Mouse (Mus musculus) liver, embryonic 16.5 days (tissue): ENCODE data around the gene Tanc2. TPM values are rescaled to one million over a fixed set of nuclear protein-coding genes. Genes with fewer than 3 reads are reported as not detected.

Source experiments
- ATAC-seq: fragments of 200-750 bp; cut with Nextera tagmentation; 2 replicates; pipeline ENCODE4 v1.8.0; 2017; ENCODE audit warnings: low read depth, mild to moderate bottlenecking, moderate number of reproducible peaks, moderate library complexity
- H3K27ac ChIP-seq: fragments of 300-500 bp; sonication (generic); 2 replicates; pipeline ENCODE4 v1.5.1; 2014; ENCODE audit warnings: mild to moderate bottlenecking, low read length
- H3K27me3 ChIP-seq: fragments of 300-500 bp; sonication (generic); 2 replicates; pipeline ENCODE4 v1.6.1; 2014; ENCODE audit warnings: low read depth, low read length, mixed read lengths; ENCODE audit not compliant: control insufficient read depth, insufficient read depth
- H3K36me3 ChIP-seq: fragments of 300-500 bp; sonication (generic); 2 replicates; pipeline ENCODE4 v1.6.1; 2014; ENCODE audit warnings: mild to moderate bottlenecking; ENCODE audit not compliant: control insufficient read depth, insufficient read depth
- H3K4me1 ChIP-seq: fragments of 300-500 bp; sonication (generic); 2 replicates; pipeline ENCODE4 v1.6.1; 2014; ENCODE audit warnings: low read depth, low read length, mixed read lengths; ENCODE audit not compliant: control insufficient read depth
- H3K4me2 ChIP-seq: fragments of 300-500 bp; sonication (generic); 2 replicates; pipeline ENCODE4 v1.6.1; 2014; ENCODE audit warnings: low read depth, low read length, mixed read lengths
- H3K4me3 ChIP-seq: fragments of 300-500 bp; sonication (generic); 2 replicates; pipeline ENCODE4 v1.5.1; 2014; ENCODE audit warnings: low read depth, mild to moderate bottlenecking, low read length
- H3K9ac ChIP-seq: fragments of 300-500 bp; sonication (generic); 2 replicates; pipeline ENCODE4 v1.6.1; 2014; ENCODE audit warnings: low read depth, low read length
- H3K9me3 ChIP-seq: fragments of 300-500 bp; sonication (generic); replicated peaks from 2 replicates; pipeline ENCODE4 v1.6.1; 2016; ENCODE audit warnings: low read length; ENCODE audit not compliant: control insufficient read depth
- WGBS: fragments of 180-500 bp; shearing (Covaris S2); extraction: QIAGEN DNeasy Blood & Tissue Kit; methylation state at CpG from one replicate; pipeline ENCODE4 v1.1.7; 2014; ENCODE audit not compliant: insufficient replicate concordance; 5-methylcytosine and 5-hydroxymethylcytosine counted together
- polyA plus RNA-seq: library from polyadenylated mRNA; unstranded; fragments of >200 nt; fragmentation: Nextera tagmentation; extraction: Ambion mirVana; gene quantifications from 2 replicates; pipeline ENCODE4 v1.2.1, GENCODE M21; 2015

The Tanc2 gene
- polyA plus RNA-seq, 1 experiment from 2014 or later = 0.83 TPM

- H3K4me3 ChIP-seq = no peak overlapping the region
- H3K27me3 ChIP-seq = no peaks in the 10 kb centered on the region
- no peaks in the 10 kb centered on the region for H3K4me1 ChIP-seq
- no peaks in the 10 kb centered on the region for H3K36me3 ChIP-seq
- H3K9ac ChIP-seq = no peak overlapping the region
- no peak for ATAC-seq
- H3K4me2 ChIP-seq = no peak overlapping the region
- no peak overlapping the region for H3K27ac ChIP-seq
- H3K9me3 ChIP-seq = no peaks in the 10 kb centered on the region
Measured at GRCm38 (mm10) chr11:105777802-105778201, 188.0 kb downstream of the Tanc2 start.

GRCm38 (mm10) chr11:105792501-105792900, 202.7 kb downstream of the Tanc2 start:
- H3K9me3 ChIP-seq = no peaks in the 10 kb centered on the region
- H3K4me1 ChIP-seq = no peaks in the 10 kb centered on the region
- H3K4me3 ChIP-seq = no peak overlapping the region
- no peak overlapping the region for H3K9ac ChIP-seq
- ATAC-seq = no peak
- H3K36me3 ChIP-seq = no peaks in the 10 kb centered on the region
- H3K27ac ChIP-seq = no peak overlapping the region
- no peak overlapping the region for H3K4me2 ChIP-seq
- H3K27me3 ChIP-seq = no peaks in the 10 kb centered on the region

GRCm38 (mm10) chr11:105803686-105804085, 213.9 kb downstream of the Tanc2 start:
- 68% methylated on average over 3 of the region's 3 CpGs for WGBS
- Histone ChIP-seq H3K27me3 (no peaks in the 10 kb centered on the region), H3K9me3 (no peaks in the 10 kb centered on the region), H3K4me2 (no peak overlapping the region), H3K4me1 (no peaks in the 10 kb centered on the region), H3K27ac (no peak overlapping the region), H3K9ac (no peak overlapping the region), H3K36me3 (no peaks in the 10 kb centered on the region), H3K4me3 (no peak overlapping the region)
- ATAC-seq = no peak

GRCm38 (mm10) chr11:105804776-105805175, 215.0 kb downstream of the Tanc2 start:
- WGBS = 29% methylated on average over 3 of the region's 3 CpGs
- no peak for ATAC-seq
- Histone ChIP-seq H3K4me2 (no peak overlapping the region), H3K4me3 (no peak overlapping the region), H3K27ac (no peak overlapping the region), H3K27me3 (no peaks in the 10 kb centered on the region), H3K9me3 (no peaks in the 10 kb centered on the region), H3K4me1 (no peaks in the 10 kb centered on the region), H3K9ac (no peak overlapping the region), H3K36me3 (no peaks in the 10 kb centered on the region)

- 77% methylated on average over 5 of the region's 5 CpGs for WGBS
- H3K4me1 ChIP-seq = no peaks in the 10 kb centered on the region
- no peaks in the 10 kb centered on the region for H3K27me3 ChIP-seq
- H3K9ac ChIP-seq = no peak overlapping the region
- H3K4me2 ChIP-seq = no peak overlapping the region
- H3K4me3 ChIP-seq = no peak overlapping the region
- no peak for ATAC-seq
- no peaks in the 10 kb centered on the region for H3K36me3 ChIP-seq
- no peak overlapping the region for H3K27ac ChIP-seq
- H3K9me3 ChIP-seq = no peaks in the 10 kb centered on the region
Measured at GRCm38 (mm10) chr11:105807103-105807502, 217.3 kb downstream of the Tanc2 start.

GRCm38 (mm10) chr11:105823246-105823645, 233.5 kb downstream of the Tanc2 start:
- ATAC-seq = no peak
- Histone ChIP-seq H3K4me1 (no peaks in the 10 kb centered on the region), H3K9me3 (no peaks in the 10 kb centered on the region), H3K4me3 (no peak overlapping the region), H3K27me3 (no peaks in the 10 kb centered on the region), H3K9ac (no peak overlapping the region), H3K27ac (no peak overlapping the region), H3K36me3 (no peaks in the 10 kb centered on the region), H3K4me2 (no peak overlapping the region)
- WGBS = 75% methylated on average over 1 of the region's 1 CpGs

GRCm38 (mm10) chr11:105823759-105824158, 234.0 kb downstream of the Tanc2 start:
- Histone ChIP-seq H3K9ac (no peak overlapping the region), H3K27me3 (no peaks in the 10 kb centered on the region), H3K4me3 (no peak overlapping the region), H3K27ac (no peak overlapping the region), H3K4me2 (no peak overlapping the region), H3K4me1 (no peaks in the 10 kb centered on the region), H3K36me3 (no peaks in the 10 kb centered on the region), H3K9me3 (no peaks in the 10 kb centered on the region)
- peak; percentile 50; the same call in 1 of the 2 replicates for ATAC-seq
- 44% methylated on average over 2 of the region's 2 CpGs for WGBS

- WGBS = 68% methylated on average over 2 of the region's 2 CpGs
- no peak overlapping the region for H3K4me3 ChIP-seq
- no peaks in the 10 kb centered on the region for H3K9me3 ChIP-seq
- no peak for ATAC-seq
- H3K9ac ChIP-seq = no peak overlapping the region
- no peak overlapping the region for H3K4me2 ChIP-seq
- no peak overlapping the region for H3K27ac ChIP-seq
- no peaks in the 10 kb centered on the region for H3K4me1 ChIP-seq
- no peaks in the 10 kb centered on the region for H3K27me3 ChIP-seq
- no peaks in the 10 kb centered on the region for H3K36me3 ChIP-seq
Measured at GRCm38 (mm10) chr11:105828175-105828574, 238.4 kb downstream of the Tanc2 start.

- peaks cover 8% of the 10 kb centered on the region for H3K4me1 ChIP-seq
- peak; percentile 68 for ATAC-seq
- 53% methylated on average over 4 of the region's 4 CpGs for WGBS
- H3K36me3 ChIP-seq = no peaks in the 10 kb centered on the region
- H3K4me3 ChIP-seq = no peak overlapping the region
- H3K27me3 ChIP-seq = no peaks in the 10 kb centered on the region
- no peak overlapping the region for H3K9ac ChIP-seq
- no peaks in the 10 kb centered on the region for H3K9me3 ChIP-seq
- no peak overlapping the region; the same call in 1 of the 2 replicates for H3K4me2 ChIP-seq
- H3K27ac ChIP-seq = peak overlapping the region; percentile 48; the same call in 1 of the 2 replicates
Measured at GRCm38 (mm10) chr11:105835209-105835608, 245.4 kb downstream of the Tanc2 start.
